Mouse (Mus musculus): ENCODE measurements around the gene Pstk.

DNA sequence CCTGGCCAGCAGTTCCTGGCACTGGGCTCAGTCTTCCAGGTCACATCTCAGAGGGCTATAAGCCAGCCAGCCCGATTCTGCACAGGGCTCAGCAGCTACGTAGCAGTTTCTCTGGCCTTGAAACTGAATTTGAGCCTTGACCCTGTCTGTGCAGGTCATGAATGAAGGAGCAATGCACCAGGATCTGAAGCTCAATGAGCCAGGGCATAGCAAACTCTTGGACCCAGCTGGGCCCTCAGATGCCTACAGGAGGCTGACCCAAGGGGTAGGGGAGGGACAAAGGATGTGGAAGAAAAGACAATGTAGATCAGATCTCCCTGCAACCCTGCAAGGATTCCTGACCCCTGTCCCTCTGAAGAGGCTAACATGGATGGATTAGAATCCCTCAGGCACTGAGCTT, 48.7 kb upstream of the Pstk start, which contains the start of gene Cuzd1:
- TF ChIP-seq POLR2A (IDR thresholded peaks at IDR 0.05; ENCODE audit: extremely low read depth, insufficient read depth, low read length), result no peak
- TF ChIP-seq CTCF (IDR thresholded peaks at IDR 0.05; ENCODE audit: low read depth, low read length), result no peak
